Mouse (Mus musculus): ENCODE data around the gene Dph7.
"Not testable (repeated sequence)": the region's sequence is repeated elsewhere in the genome, so short reads cannot be mapped to it uniquely, and the experiment has no call there.

Gene Dph7

DNA sequence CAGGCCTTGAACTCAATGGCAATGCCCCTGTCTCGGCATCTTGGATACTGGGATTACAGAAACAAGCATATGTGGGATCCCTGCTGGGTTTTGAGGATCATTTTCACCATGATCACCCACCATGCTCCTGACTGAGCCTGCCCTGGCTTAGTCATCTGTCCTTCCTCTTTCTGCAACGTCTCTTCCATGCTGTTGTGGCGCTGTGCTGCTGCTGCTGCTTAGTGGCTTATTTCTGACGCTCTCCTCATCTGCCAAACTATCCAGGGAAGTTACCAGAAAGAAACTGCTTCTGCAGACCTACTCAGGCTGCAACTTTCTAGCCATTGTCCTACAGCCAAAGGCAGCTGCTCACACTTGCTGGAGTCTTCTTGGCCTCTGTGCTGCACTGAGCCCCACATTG, 8.2 kb downstream of the Dph7 start:
- no peak for DNase-seq (ENCODE audit: low spot score in 2 of 2)

- DNase-seq (ENCODE audit: low spot score in 2 of 2): not testable (repeated sequence)
These were observed 12.3 kb downstream of the Dph7 start for GRCm38 (mm10) chr2:24974452-24974851.

- peak; percentile 95 to 96 for DNase-seq (ENCODE audit: low spot score in 2 of 2)
These were observed 12.9 kb downstream of the Dph7 start, which contains the start of gene Mrpl41 for GRCm38 (mm10) chr2:24974906-24975703. Gene Mrpl41 (minus strand): TSS chr2:24975098.

- peak; percentile 76 to 78 for DNase-seq (ENCODE audit: low spot score in 2 of 2)
These were observed 13.6 kb downstream of the Dph7 start, which contains the start of gene Pnpla7 for GRCm38 (mm10) chr2:24975704-24976297. Gene Pnpla7 (plus strand): TSS chr2:24976033.

GRCm38 (mm10) chr2:24976960-24977359, 14.8 kb downstream of the Dph7 start:
- DNase-seq (ENCODE audit: low spot score in 2 of 2): no peak

- no peak for DNase-seq (ENCODE audit: low spot score in 2 of 2)
These were observed 25.6 kb downstream of the Dph7 start for GRCm38 (mm10) chr2:24987762-24988161.

DNA sequence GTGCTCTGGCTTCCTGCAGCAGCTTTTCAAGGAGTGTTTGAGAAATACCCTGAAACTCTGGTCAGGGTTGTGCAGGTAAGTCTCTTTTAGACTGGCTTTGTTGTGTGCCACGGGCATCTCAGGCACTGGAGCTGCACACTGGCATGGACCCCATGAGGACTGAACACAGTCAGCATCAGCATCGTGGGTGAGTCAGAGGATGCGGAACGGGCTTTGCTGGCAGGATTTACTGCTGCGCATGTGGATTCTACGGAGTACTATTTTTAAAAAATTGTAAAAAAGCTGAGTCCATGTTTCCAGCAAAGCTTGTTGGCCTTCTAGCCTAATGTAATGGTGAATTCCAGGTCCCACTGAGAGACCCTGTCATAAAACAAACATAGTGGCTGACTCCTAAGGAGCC, 33.1 kb downstream of the Dph7 start:
- no peak for DNase-seq (ENCODE audit: low spot score in 2 of 2)

DNA sequence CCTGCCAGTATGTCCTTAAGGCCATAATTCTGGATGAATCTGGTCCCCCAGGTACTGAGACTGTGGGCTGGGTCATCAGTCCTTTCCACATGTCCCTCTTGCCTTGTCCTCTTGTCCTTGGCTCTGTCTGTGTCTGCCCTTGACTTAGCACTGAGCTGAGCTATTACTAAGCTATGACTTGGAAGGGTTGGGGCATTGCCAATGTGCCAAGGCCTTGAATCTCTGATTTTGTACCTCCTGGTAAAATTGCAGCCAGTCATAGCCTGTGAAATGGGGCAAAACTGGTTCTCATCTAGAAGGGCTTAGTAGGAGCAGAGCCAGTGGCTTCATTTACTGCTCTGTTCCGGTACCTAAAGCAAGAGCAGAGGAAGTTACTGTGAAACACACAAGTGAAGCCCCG, 34.3 kb downstream of the Dph7 start:
- no peak for DNase-seq (ENCODE audit: low spot score in 2 of 2)

DNA sequence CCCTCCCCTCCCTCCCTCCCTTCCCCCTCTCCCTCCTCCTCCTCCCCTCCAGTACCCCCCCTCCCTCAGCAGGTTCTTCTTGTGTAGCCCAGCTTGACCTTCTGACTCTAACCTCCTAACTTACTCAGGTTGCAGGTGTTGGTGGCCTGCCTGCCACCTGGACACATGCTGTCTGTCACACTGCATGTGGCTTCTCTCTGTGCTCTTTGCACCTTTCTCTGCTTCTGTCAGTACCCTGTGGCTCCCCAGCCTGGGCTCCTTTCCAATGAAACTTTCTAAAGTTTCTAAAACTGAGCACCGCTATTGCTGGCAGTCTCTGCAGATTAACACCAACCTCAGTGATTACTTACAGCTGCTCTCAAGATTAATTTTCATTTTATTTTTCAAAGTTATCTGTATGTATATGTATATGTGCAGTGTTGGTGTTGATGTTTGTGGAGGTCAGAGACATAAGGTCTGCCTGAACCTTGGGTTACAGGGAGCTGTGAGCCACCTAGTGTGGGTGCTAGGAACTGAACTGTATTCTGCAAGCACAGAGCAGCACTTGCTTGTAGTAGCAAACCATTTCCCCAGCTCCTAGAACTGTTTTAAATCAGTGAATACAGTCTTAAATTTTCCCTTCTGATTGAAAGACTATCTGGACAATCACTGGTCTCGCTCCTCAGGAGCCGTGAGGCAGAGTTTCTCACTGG, 38.5 kb downstream of the Dph7 start:
- no peak for DNase-seq (ENCODE audit: low spot score in 2 of 2)

DNA sequence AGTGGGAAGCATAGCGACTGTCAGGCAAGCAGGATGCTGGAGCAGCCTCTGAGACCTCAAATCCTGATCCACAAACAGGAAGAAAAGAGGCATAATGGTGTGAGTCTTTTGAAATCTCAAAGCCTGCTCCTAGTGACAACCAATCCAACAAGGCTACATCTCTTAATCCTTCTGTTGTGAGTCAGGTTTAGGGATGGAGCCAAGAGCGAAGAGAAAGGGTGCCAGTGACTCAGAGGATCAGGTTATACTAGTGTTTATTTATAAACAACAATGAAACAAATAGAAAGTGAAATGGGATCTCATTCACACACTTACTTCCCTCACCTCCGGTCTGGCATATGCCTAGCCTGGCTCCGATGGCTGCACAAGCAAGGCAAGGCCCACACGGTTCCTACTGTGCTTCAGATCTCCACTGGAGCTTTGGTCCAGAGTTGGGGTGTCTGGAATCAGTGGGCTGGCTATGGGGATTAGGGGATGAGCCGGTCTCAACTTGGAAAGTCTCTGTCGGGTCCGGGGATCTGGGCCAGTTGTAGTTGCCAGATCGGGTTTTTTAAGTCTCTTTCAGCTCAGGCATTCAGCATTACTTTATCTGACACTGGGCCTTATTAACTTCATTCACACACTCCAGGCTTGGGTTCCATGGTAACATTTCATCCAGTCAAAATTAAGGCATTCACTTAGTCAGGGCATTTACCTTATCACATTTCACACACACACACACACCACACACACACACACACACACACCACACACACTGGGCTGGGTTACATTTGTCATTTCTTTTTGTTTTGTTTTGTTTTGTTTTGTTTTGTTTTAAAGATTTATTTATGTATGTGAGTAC, 42.0 kb downstream of the Dph7 start:
- no peak for DNase-seq (ENCODE audit: low spot score in 2 of 2)

DNA sequence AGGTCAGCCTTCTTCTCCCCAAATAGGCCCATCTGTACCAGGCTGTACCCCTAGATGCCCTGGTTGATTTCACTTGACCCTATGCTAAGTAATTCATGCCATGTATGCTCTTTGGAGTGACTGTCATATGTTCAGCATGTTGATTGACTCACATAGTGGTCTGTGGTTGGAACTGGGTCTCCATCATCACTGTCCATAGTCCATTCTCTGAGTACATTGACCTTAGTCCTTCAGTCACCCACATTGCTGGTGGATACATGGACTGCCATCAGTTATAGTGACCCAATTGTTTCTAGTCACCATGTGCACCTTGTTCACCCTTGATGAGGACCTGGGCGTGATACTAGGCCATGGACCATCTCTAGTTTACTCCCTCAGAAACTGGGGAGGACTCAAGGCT, 44.6 kb downstream of the Dph7 start:
- no peak for DNase-seq (ENCODE audit: low spot score in 2 of 2)

DNA sequence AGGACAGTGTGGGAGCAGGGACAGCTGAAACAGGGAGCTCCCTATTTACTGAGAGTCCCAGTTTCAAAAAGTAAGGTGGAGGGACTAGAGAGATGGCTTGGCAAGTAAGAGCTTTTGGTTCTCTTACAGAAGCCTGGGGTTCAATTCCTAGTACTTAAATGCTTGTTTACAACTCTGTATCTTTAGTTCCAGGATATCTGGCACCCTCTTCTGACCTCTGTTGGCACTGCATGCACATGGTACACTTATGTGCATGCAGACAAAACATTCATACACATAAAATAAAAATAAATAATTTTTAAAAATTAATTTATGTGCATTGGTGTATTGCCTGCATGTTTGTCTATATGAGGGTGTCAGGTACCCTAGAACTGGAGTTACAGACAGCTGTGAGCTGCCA, 46.0 kb downstream of the Dph7 start:
- DNase-seq (ENCODE audit: low spot score in 2 of 2): no peak
